Mouse (Mus musculus) midbrain, postnatal 0 days (tissue): ENCODE measurements around the gene Arhgef18. TPM values are rescaled to one million over a fixed set of nuclear protein-coding genes. Genes with fewer than 3 reads are reported as not detected.
A peak's percentile ranks its signal among the peaks of the same experiment; 100 is the strongest.

ENCODE experiments used
- ATAC-seq: fragments of 200-750 bp; cut with Nextera tagmentation; 2 replicates; pipeline ENCODE4 v1.8.0; 2017; ENCODE audit warnings: moderate number of reproducible peaks, mild to moderate bottlenecking, moderate TSS enrichment, moderate library complexity; ENCODE audit not compliant: low FRiP score
- DNase-seq: peaks from one replicate; pipeline ENCODE4 v3.0.0-alpha.2; 2015; ENCODE audit warnings: low spot score
- H3K27ac ChIP-seq: fragments of 300-500 bp; sonication (generic); 2 replicates; pipeline ENCODE4 v1.5.1; 2014; ENCODE audit warnings: low read depth, mild to moderate bottlenecking, low read length, mixed read lengths
- H3K27me3 ChIP-seq: fragments of 300-500 bp; sonication (generic); 2 replicates; pipeline ENCODE4 v1.6.1; 2014; ENCODE audit warnings: low read length, control low read depth, mixed read lengths; ENCODE audit not compliant: insufficient read depth
- H3K36me3 ChIP-seq: fragments of 300-500 bp; sonication (generic); 2 replicates; pipeline ENCODE4 v1.6.1; 2014; ENCODE audit warnings: low read length, control low read depth, mixed read lengths; ENCODE audit not compliant: insufficient read depth
- H3K4me1 ChIP-seq: fragments of 300-500 bp; sonication (generic); 2 replicates; pipeline ENCODE4 v1.6.1; 2014; ENCODE audit warnings: mild to moderate bottlenecking, control low read depth, antibody characterized with exemption, low read length, mixed read lengths; ENCODE audit not compliant: insufficient read depth
- H3K4me2 ChIP-seq: fragments of 300-500 bp; sonication (generic); 2 replicates; pipeline ENCODE4 v1.6.1; 2014; ENCODE audit warnings: low read depth, mild to moderate bottlenecking, low read length, mixed read lengths; ENCODE audit not compliant: poor library complexity, severe bottlenecking
- H3K4me3 ChIP-seq: fragments of 300-500 bp; sonication (generic); 2 replicates; pipeline ENCODE4 v1.5.1; 2014; ENCODE audit warnings: low read depth, mild to moderate bottlenecking, low read length, moderate library complexity
- H3K9ac ChIP-seq: fragments of 300-500 bp; sonication (generic); replicated peaks from 2 replicates; pipeline ENCODE4 v1.6.1; 2014; ENCODE audit warnings: mild to moderate bottlenecking, low read length, moderate library complexity, mixed read lengths; ENCODE audit not compliant: poor library complexity, severe bottlenecking
- H3K9me3 ChIP-seq: fragments of 300-500 bp; sonication (generic); 2 replicates; pipeline ENCODE4 v1.6.1; 2016; ENCODE audit warnings: low read length, control low read depth
- CTCF ChIP-seq: IDR thresholded peaks from 2 replicates; pipeline ENCODE4 v1.5.1; 2016; ENCODE audit warnings: antibody characterized with exemption, mild to moderate bottlenecking
- whole genome bisulfite sequencing: fragments of 180-500 bp; shearing (Covaris S2); extraction: QIAGEN DNeasy Blood & Tissue Kit; methylation state at CpG from one replicate; pipeline ENCODE4 v1.1.7; 2014; 5-methylcytosine and 5-hydroxymethylcytosine counted together
- polyA plus RNA-seq: library from polyadenylated mRNA; unstranded; fragments of >200 nt; fragmentation: Nextera tagmentation; extraction: Ambion mirVana; gene quantifications from 2 replicates; pipeline ENCODE4 v1.2.1, GENCODE M21; 2015
- total RNA-seq: library from RNA; depleted of rRNA; stranded (reverse); fragments of >200 nt; gene quantifications from 2 replicates; pipeline ENCODE4 v1.2.3, GENCODE M21; 2014

Gene Arhgef18
- total and polyA plus RNA-seq, 2 experiments from 2014 or later: 6.8 to 34.3 TPM

DNA sequence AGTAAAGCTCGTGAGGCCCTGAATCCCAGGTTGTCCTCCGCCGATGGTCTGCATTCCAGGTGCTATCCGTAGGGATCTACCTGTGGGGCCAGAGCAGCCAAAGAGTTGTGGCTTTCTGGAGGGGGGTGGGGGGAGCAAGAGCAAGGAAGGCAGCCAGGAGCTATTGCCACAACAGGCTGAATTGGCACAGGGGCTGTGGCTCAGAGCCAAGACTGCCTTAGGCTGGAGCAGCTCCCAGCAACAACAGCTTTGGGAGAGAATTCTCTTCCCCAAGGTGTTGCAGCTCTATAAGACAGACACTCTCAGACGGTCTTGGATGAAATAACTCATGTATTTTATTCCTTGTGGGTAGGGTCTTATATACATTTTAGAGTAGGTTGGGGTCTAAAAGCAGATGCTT is 25.7 kb upstream of the Arhgef18 start:
- no peak for ATAC-seq
- no peak overlapping the region for H3K4me3 ChIP-seq

GRCm38 (mm10) chr8:3368091-3368490 is 24.7 kb upstream of the Arhgef18 start:
- Histone ChIP-seq H3K4me2 (no peak overlapping the region), H3K4me3 (no peak overlapping the region), H3K4me1 (no peaks in the 10 kb centered on the region), H3K9me3 (no peaks in the 10 kb centered on the region), H3K36me3 (no peaks in the 10 kb centered on the region), H3K27me3 (no peaks in the 10 kb centered on the region), H3K9ac (no peak overlapping the region), H3K27ac (no peak overlapping the region)
- DNase-seq: no peak
- 72% methylated on average over 1 of the region's 1 CpGs for WGBS
- no peak for ATAC-seq
- no peak for TF ChIP-seq CTCF

More for the DNA sequence above, 25.7 kb upstream of the Arhgef18 start:
- Histone ChIP-seq H3K36me3 (no peaks in the 10 kb centered on the region), H3K4me2 (no peak overlapping the region), H3K9me3 (no peaks in the 10 kb centered on the region), H3K27ac (no peak overlapping the region), H3K27me3 (no peaks in the 10 kb centered on the region), H3K9ac (no peak overlapping the region), H3K4me1 (no peaks in the 10 kb centered on the region)
- no peak for TF ChIP-seq CTCF
- WGBS: 84% methylated on average over 5 of the region's 5 CpGs
- peak; percentile 51 for DNase-seq

GRCm38 (mm10) chr8:3375748-3376147 is 17.1 kb upstream of the Arhgef18 start:
- Histone ChIP-seq H3K4me2 (no peak overlapping the region), H3K9ac (no peak overlapping the region), H3K9me3 (no peaks in the 10 kb centered on the region), H3K27ac (no peak overlapping the region), H3K4me3 (no peak overlapping the region), H3K4me1 (no peaks in the 10 kb centered on the region), H3K36me3 (no peaks in the 10 kb centered on the region), H3K27me3 (no peaks in the 10 kb centered on the region)
- ATAC-seq: no peak
- DNase-seq: no peak
- no peak for TF ChIP-seq CTCF

- Histone ChIP-seq H3K27me3 (no peaks in the 10 kb centered on the region), H3K27ac (no peak overlapping the region), H3K9ac (no peak overlapping the region), H3K4me2 (no peak overlapping the region), H3K9me3 (no peaks in the 10 kb centered on the region), H3K4me1 (no peaks in the 10 kb centered on the region), H3K36me3 (no peaks in the 10 kb centered on the region), H3K4me3 (no peak overlapping the region)
- WGBS: 70% methylated on average over 11 of the region's 11 CpGs
- no peak for DNase-seq
- no peak for TF ChIP-seq CTCF
- ATAC-seq: no peak
Measured at GRCm38 (mm10) chr8:3376641-3377274, 16.0 kb upstream of the Arhgef18 start.

- H3K27ac ChIP-seq: no peak overlapping the region
- no peaks in the 10 kb centered on the region for H3K9me3 ChIP-seq
- no peak overlapping the region for H3K4me3 ChIP-seq
- DNase-seq: peak; percentile 61
- no peaks in the 10 kb centered on the region for H3K27me3 ChIP-seq
- 45% methylated on average over 6 of the region's 6 CpGs for WGBS
- no peak overlapping the region for H3K4me2 ChIP-seq
- no peaks in the 10 kb centered on the region for H3K4me1 ChIP-seq
- no peaks in the 10 kb centered on the region for H3K36me3 ChIP-seq
- H3K9ac ChIP-seq: no peak overlapping the region
- ATAC-seq: no peak
- peak; percentile 74 for TF ChIP-seq CTCF
Measured at GRCm38 (mm10) chr8:3387286-3387685, 5.5 kb upstream of the Arhgef18 start.

DNA sequence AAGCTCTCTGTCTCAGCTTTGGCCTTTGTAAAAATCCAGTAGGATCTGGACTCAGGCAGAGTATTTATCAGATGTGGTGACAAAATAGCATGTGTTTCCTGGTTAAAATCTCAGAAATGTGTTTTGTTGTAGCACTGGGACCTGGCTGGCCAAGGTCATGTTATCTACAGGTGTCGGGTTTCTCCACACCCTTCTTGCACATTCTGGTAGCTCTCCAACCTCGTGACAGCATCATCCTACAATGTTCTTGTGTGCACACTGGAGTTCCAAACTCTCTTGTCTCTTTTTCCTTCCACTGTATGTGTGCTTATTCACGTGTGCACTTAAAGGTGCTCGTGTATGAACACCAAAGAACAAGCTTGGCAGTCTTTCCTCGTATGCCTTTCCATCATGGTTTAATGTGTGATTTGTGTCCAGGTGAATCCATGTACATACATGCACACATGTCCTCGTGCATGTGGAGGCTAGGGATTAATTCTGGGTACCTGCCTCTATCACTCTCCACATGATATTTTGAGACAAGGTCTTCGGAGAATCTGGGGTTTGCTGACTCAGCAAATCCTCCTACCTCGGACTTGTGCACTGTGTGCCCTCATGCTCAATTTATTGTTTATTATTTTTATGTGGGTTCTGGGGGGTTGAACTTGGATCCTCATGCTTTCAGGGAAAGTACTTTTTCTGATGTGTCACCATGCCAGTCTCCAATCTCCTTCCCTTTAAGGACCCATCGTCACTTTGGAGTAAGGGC is 4.0 kb upstream of the Arhgef18 start:
- no peak for ATAC-seq
- Histone ChIP-seq H3K36me3 (no peaks in the 10 kb centered on the region), H3K27me3 (no peaks in the 10 kb centered on the region), H3K9ac (no peak overlapping the region), H3K4me3 (no peak overlapping the region), H3K4me2 (no peak overlapping the region), H3K4me1 (peaks cover 2% of the 10 kb centered on the region; the same call in 1 of the 2 replicates), H3K9me3 (no peaks in the 10 kb centered on the region), H3K27ac (no peak overlapping the region)
- TF ChIP-seq CTCF: no peak
- WGBS: 77% methylated on average over 9 of the region's 9 CpGs
- DNase-seq: no peak
